Mouse (Mus musculus) liver, embryonic 15.5 days (tissue): ENCODE measurements at regions not wholly inside any gene's neighbourhood (a gene's known extent, or its start where the extent isn't known, plus 50 kb on each side); places are given as distances from the start of the nearest gene placed in this dataset. TPM values are rescaled to one million over a fixed set of nuclear protein-coding genes. Genes with fewer than 3 reads are reported as not detected.
A peak's percentile ranks its signal among the peaks of the same experiment; 100 is the strongest.

Source experiments
- ATAC-seq: fragments of 200-750 bp; cut with Nextera tagmentation; 2 replicates; pipeline ENCODE4 v1.8.0; 2017; ENCODE audit warnings: moderate number of reproducible peaks, mild to moderate bottlenecking, moderate library complexity; ENCODE audit not compliant: insufficient read depth
- H3K27ac ChIP-seq: fragments of 300-500 bp; sonication (generic); replicated peaks from 2 replicates; pipeline ENCODE4 v1.5.1; 2015; ENCODE audit warnings: mild to moderate bottlenecking, inconsistent platforms
- H3K27me3 ChIP-seq: fragments of 300-500 bp; sonication (generic); 2 replicates; pipeline ENCODE4 v1.6.1; 2015; ENCODE audit warnings: mild to moderate bottlenecking, inconsistent platforms
- H3K36me3 ChIP-seq: fragments of 300-500 bp; sonication (generic); replicated peaks from 2 replicates; pipeline ENCODE4 v1.6.1; 2015; ENCODE audit warnings: moderate library complexity, mild to moderate bottlenecking, inconsistent platforms
- H3K4me1 ChIP-seq: fragments of 300-500 bp; sonication (generic); replicated peaks from 2 replicates; pipeline ENCODE4 v1.6.1; 2015; ENCODE audit warnings: inconsistent platforms
- H3K4me2 ChIP-seq: fragments of 300-500 bp; sonication (generic); 2 replicates; pipeline ENCODE4 v1.6.1; 2015; ENCODE audit warnings: moderate library complexity, mild to moderate bottlenecking, inconsistent platforms
- H3K4me3 ChIP-seq: fragments of 300-500 bp; sonication (generic); replicated peaks from 2 replicates; pipeline ENCODE4 v1.5.1; 2015; ENCODE audit warnings: mild to moderate bottlenecking, inconsistent platforms
- H3K9ac ChIP-seq: fragments of 300-500 bp; sonication (generic); 2 replicates; pipeline ENCODE4 v1.6.1; 2015; ENCODE audit warnings: moderate library complexity, mild to moderate bottlenecking, inconsistent platforms
- H3K9me3 ChIP-seq: fragments of 300-500 bp; sonication (generic); replicated peaks from 2 replicates; pipeline ENCODE4 v1.6.1; 2016; ENCODE audit warnings: inconsistent platforms
- WGBS: fragments of 180-500 bp; shearing (Covaris S2); methylation state at CpG from one replicate; pipeline ENCODE4 v1.1.7; 2015; ENCODE audit warnings: mixed read lengths; ENCODE audit not compliant: insufficient replicate concordance; 5-methylcytosine and 5-hydroxymethylcytosine counted together
- microRNA-seq: library from miRNA; unstranded; fragments of <30 nt; microRNA quantifications from one replicate; pipeline ENCODE4, GENCODE M21; 2016

- H3K27me3 ChIP-seq = peaks cover 14% of the 10 kb centered on the region; the same call in 1 of the 2 replicates
- no peaks in the 10 kb centered on the region for H3K36me3 ChIP-seq
- 62% methylated on average over 12 of the region's 12 CpGs for WGBS
- peaks cover 21% of the 10 kb centered on the region for H3K4me1 ChIP-seq
- no peaks in the 10 kb centered on the region for H3K9me3 ChIP-seq
- H3K9ac ChIP-seq = no peak overlapping the region
- no peak overlapping the region for H3K27ac ChIP-seq
- no peak overlapping the region for H3K4me3 ChIP-seq
- H3K4me2 ChIP-seq = no peak overlapping the region
- ATAC-seq = no peak
These were observed 55.2 kb upstream of the Dlk1 start for GRCm38 (mm10) chr12:109397175-109398058.

GRCm38 (mm10) chr12:109398473-109398872 lies 54.1 kb upstream of the Dlk1 start:
- Histone ChIP-seq H3K9me3 (no peaks in the 10 kb centered on the region), H3K27ac (no peak overlapping the region), H3K9ac (no peak overlapping the region), H3K4me1 (peaks cover 22% of the 10 kb centered on the region), H3K4me2 (no peak overlapping the region), H3K4me3 (no peak overlapping the region), H3K36me3 (no peaks in the 10 kb centered on the region), H3K27me3 (0 out of 2 replicates have a peak, but pooled peaks cover 4% of the 10 kb centered on the region)
- ATAC-seq = no peak
- 41% methylated on average over 7 of the region's 7 CpGs for WGBS

GRCm38 (mm10) chr12:109398951-109399350 lies 53.7 kb upstream of the Dlk1 start:
- Histone ChIP-seq H3K4me3 (no peak overlapping the region), H3K4me2 (no peak overlapping the region), H3K4me1 (peaks cover 22% of the 10 kb centered on the region), H3K36me3 (no peaks in the 10 kb centered on the region), H3K9ac (no peak overlapping the region), H3K9me3 (no peaks in the 10 kb centered on the region), H3K27me3 (no peaks in the 10 kb centered on the region), H3K27ac (0 out of 2 replicates have a peak overlapping the region, but pooled peaks have one; percentile 3)
- ATAC-seq = 0 out of 2 replicates have a peak, but pooled peaks have one; percentile 13
- WGBS = 17% methylated on average over 6 of the region's 6 CpGs

- no peak overlapping the region for H3K9ac ChIP-seq
- H3K4me1 ChIP-seq = peaks cover 22% of the 10 kb centered on the region
- H3K4me3 ChIP-seq = no peak overlapping the region
- no peak for ATAC-seq
- no peaks in the 10 kb centered on the region for H3K36me3 ChIP-seq
- no peaks in the 10 kb centered on the region for H3K9me3 ChIP-seq
- 0 out of 2 replicates have a peak overlapping the region, but pooled peaks have one; percentile 3 for H3K27ac ChIP-seq
- H3K27me3 ChIP-seq = no peaks in the 10 kb centered on the region
- H3K4me2 ChIP-seq = no peak overlapping the region
- WGBS = 23% methylated on average over 22 of the region's 22 CpGs
These were observed 53.0 kb upstream of the Dlk1 start for GRCm38 (mm10) chr12:109399591-109399990.

GRCm38 (mm10) chr12:109400041-109400440 lies 52.6 kb upstream of the Dlk1 start:
- Histone ChIP-seq H3K4me2 (no peak overlapping the region), H3K9ac (no peak overlapping the region), H3K27ac (no peak overlapping the region)

GRCm38 (mm10) chr12:109400936-109401586 lies 51.6 kb upstream of the Dlk1 start:
- Histone ChIP-seq H3K4me1 (peaks cover 22% of the 10 kb centered on the region), H3K36me3 (no peaks in the 10 kb centered on the region), H3K4me3 (no peak overlapping the region), H3K9me3 (no peaks in the 10 kb centered on the region), H3K27ac (0 out of 2 replicates have a peak overlapping the region, but pooled peaks have one; percentile 3), H3K27me3 (no peaks in the 10 kb centered on the region), H3K4me2 (no peak overlapping the region), H3K9ac (no peak overlapping the region)
- no peak for ATAC-seq
- 31% methylated on average over 15 of the region's 15 CpGs for WGBS

More at GRCm38 (mm10) chr12:109400041-109400440, 52.6 kb upstream of the Dlk1 start:
- H3K27me3 ChIP-seq = no peaks in the 10 kb centered on the region
- H3K4me3 ChIP-seq = no peak overlapping the region
- H3K4me1 ChIP-seq = peaks cover 22% of the 10 kb centered on the region
- H3K9me3 ChIP-seq = no peaks in the 10 kb centered on the region
- no peak for ATAC-seq
- WGBS = 67% methylated on average over 7 of the region's 7 CpGs
- no peaks in the 10 kb centered on the region for H3K36me3 ChIP-seq

- Histone ChIP-seq H3K4me2 (no peak overlapping the region), H3K36me3 (no peaks in the 10 kb centered on the region), H3K27me3 (no peaks in the 10 kb centered on the region), H3K4me1 (peaks cover 22% of the 10 kb centered on the region), H3K4me3 (no peak overlapping the region), H3K9ac (no peak overlapping the region), H3K27ac (no peak overlapping the region), H3K9me3 (no peaks in the 10 kb centered on the region)
- WGBS = 57% methylated on average over 6 of the region's 6 CpGs
- ATAC-seq = no peak
These were observed 50.9 kb upstream of the Dlk1 start for GRCm38 (mm10) chr12:109401696-109402095.

- Histone ChIP-seq H3K9ac (no peak overlapping the region), H3K9me3 (no peaks in the 10 kb centered on the region), H3K27me3 (no peaks in the 10 kb centered on the region), H3K4me2 (no peak overlapping the region), H3K36me3 (no peaks in the 10 kb centered on the region), H3K4me3 (no peak overlapping the region), H3K4me1 (peaks cover 22% of the 10 kb centered on the region), H3K27ac (no peak overlapping the region)
- ATAC-seq = peak; percentile 54
- 14% methylated on average over 9 of the region's 9 CpGs for WGBS
These were observed 50.4 kb upstream of the Dlk1 start for GRCm38 (mm10) chr12:109402226-109402625.

Small RNA genes lying in the stretch of these regions (microRNA-seq; reads per million reads assigned to microRNA genes)
- gene Gm22234 (not detected), gene Gm25297 (not detected)
